Mouse (Mus musculus) erythroblast, adult 5-6 weeks (primary cell): ENCODE results near the gene Cypt12. TPM values are rescaled to one million over a fixed set of nuclear protein-coding genes. Genes with fewer than 3 reads are reported as not detected.

Source experiments
- ATAC-seq: replicated peaks from 2 replicates; pipeline ENCODE4 v1.8.0; 2016; ENCODE audit warnings: moderate number of reproducible peaks, mild to moderate bottlenecking, moderate TSS enrichment, inconsistent platforms; ENCODE audit not compliant: poor library complexity, low FRiP score, severe bottlenecking
- total RNA-seq, 2 experiments: library from RNA; stranded (forward) in 1 of 2; stranded (reverse) in 1 of 2; fragments of 150-400 nt in 1 of 2; fragments of 200-764, 138-1000 nt in 1 of 2; gene quantifications; 2 replicates each; pipeline versions ENCODE4 v1.2.3 to v1.2.4; 2015 to 2017; ENCODE audit warnings: low replicate concordance in 2 of 2

The Cypt12 gene
- total RNA-seq (2015; ENCODE audit: low replicate concordance) (not detected in 2 replicates), total RNA-seq (2017; ENCODE audit: low replicate concordance) (not detected in 2 replicates)

DNA sequence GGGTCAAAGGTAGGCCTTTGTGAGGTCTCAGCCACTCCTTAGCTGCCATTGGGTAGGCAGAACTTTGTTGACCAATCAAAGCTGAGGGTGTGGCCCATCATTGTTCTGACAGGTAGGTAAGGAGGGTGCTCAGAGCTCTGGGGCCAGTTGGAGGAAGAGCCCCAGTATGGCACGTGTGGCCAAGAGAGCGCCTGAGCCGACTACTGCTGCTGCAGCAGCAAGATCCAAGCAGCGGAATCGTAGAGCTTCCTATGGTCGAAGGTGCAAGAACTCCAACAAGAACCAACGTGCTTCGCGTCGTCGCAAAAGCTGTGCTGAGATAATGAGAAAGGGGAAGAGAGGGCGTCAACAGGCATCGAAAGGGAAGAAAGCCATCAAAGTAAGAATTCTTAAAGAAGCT, at the start of gene Cypt12:
Gene Cypt12 (plus strand): TSS at position 112 of the 400 bp plus-strand sequence.
- ATAC-seq: no peak

DNA sequence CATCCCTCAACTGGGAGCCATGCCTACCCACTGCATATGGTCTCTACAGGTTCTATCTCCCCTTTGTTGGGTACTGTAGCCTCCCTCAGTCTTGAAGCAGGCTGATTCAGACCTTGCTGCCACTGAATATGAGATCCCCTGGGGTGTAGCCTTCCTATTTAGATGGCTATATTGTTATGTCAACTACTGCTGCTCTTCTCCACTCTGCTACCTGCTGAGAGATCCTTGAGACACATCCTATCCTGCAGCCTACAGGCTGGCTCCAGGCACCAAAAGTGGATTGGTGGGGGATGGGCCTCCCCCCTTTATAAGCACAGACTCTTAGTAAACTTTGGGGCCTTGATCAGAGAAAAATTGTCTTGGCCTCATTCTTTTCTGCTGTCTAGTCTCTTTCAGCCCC, 34.4 kb upstream of the Cypt12 start:
- ATAC-seq: no peak

GRCm38 (mm10) chr3:17940206-17940605, 8.0 kb upstream of the Cypt12 start:
- ATAC-seq: no peak
